Mouse (Mus musculus) lung, postnatal 0 days (tissue): ENCODE data around the gene Olfr986. TPM values are rescaled to one million over a fixed set of nuclear protein-coding genes. Genes with fewer than 3 reads are reported as not detected.

ENCODE experiments used
- ATAC-seq: fragments of 200-750 bp; cut with Nextera tagmentation; 2 replicates; pipeline ENCODE4 v1.8.0; 2017; ENCODE audit warnings: moderate library complexity
- DNase-seq: peaks from one replicate; pipeline ENCODE4 v3.0.0-alpha.2; 2016; ENCODE audit warnings: low spot score
- H3K27ac ChIP-seq: fragments of 300-500 bp; sonication (generic); 2 replicates; pipeline ENCODE4 v1.5.1; 2014; ENCODE audit warnings: antibody characterized with exemption, mild to moderate bottlenecking, low read length, mixed read lengths
- H3K27me3 ChIP-seq: fragments of 300-500 bp; sonication (generic); replicated peaks from 2 replicates; pipeline ENCODE4 v1.6.1; 2014; ENCODE audit warnings: low read length, mixed read lengths; ENCODE audit not compliant: insufficient read depth
- H3K36me3 ChIP-seq: fragments of 300-500 bp; sonication (generic); 2 replicates; pipeline ENCODE4 v1.6.1; 2014; ENCODE audit warnings: low read length, mixed read lengths; ENCODE audit not compliant: insufficient read depth
- H3K4me1 ChIP-seq: fragments of 300-500 bp; sonication (generic); 2 replicates; pipeline ENCODE4 v1.6.1; 2014; ENCODE audit warnings: antibody characterized with exemption, low read depth, low read length, mixed read lengths; ENCODE audit not compliant: insufficient read depth
- H3K4me2 ChIP-seq: fragments of 300-500 bp; sonication (generic); replicated peaks from 2 replicates; pipeline ENCODE4 v1.6.1; 2014; ENCODE audit warnings: low read depth, mild to moderate bottlenecking, low read length, moderate library complexity, mixed read lengths
- H3K4me3 ChIP-seq: fragments of 300-500 bp; sonication (generic); 2 replicates; pipeline ENCODE4 v1.5.1; 2014; ENCODE audit warnings: low read depth, low read length
- H3K9ac ChIP-seq: fragments of 300-500 bp; sonication (generic); replicated peaks from 2 replicates; pipeline ENCODE4 v1.6.1; 2014; ENCODE audit warnings: low read depth, mild to moderate bottlenecking
- H3K9me3 ChIP-seq: fragments of 300-500 bp; sonication (generic); 2 replicates; pipeline ENCODE4 v1.6.1; 2016; ENCODE audit warnings: low read length, mixed read lengths
- CTCF ChIP-seq: IDR thresholded peaks from 2 replicates; pipeline ENCODE4 v1.5.1; 2016; ENCODE audit warnings: antibody characterized with exemption, mild to moderate bottlenecking
- EP300 ChIP-seq: IDR thresholded peaks from 2 replicates; pipeline ENCODE4 v1.6.1; 2016; ENCODE audit warnings: antibody characterized with exemption, mild to moderate bottlenecking, control low read depth
- whole genome bisulfite sequencing: fragments of 180-500 bp; shearing (Covaris S2); extraction: QIAGEN DNeasy Blood & Tissue Kit; methylation state at CpG from one replicate; pipeline ENCODE4 v1.1.7; 2014; 5-methylcytosine and 5-hydroxymethylcytosine counted together
- polyA plus RNA-seq: library from polyadenylated mRNA; unstranded; fragments of >200 nt; fragmentation: Nextera tagmentation; extraction: Ambion mirVana; gene quantifications from 2 replicates; pipeline ENCODE4 v1.2.1, GENCODE M21; 2015

Olfr986 gene
- polyA plus RNA-seq, 1 experiment from 2014 or later = not detected

DNA sequence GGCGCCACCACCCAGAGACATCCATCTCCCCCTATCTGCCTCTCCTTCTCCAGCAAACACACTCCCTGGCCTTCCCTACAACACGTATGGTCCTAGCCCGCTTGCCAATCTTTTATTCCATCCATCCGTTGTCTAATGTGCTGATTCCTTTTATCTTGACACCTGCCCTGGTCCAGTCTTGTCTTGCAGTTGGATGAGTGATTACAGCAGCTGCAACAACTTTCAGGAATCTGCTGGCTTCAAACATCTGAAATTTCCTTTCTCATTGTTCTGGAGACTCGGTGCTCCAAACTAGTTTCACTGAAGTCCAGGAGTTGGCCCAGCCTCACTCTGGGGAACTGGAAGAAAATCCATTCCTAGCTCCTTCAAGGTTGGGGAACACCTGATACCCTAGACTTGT, 48.8 kb downstream of the Olfr986 start:
- no peaks in the 10 kb centered on the region for H3K36me3 ChIP-seq
- no peak overlapping the region for H3K4me2 ChIP-seq
- H3K9ac ChIP-seq = no peak overlapping the region
- TF ChIP-seq EP300 (no peak), CTCF (no peak)
- ATAC-seq (no peak), DNase-seq (no peak)
- no peak overlapping the region for H3K27ac ChIP-seq
- WGBS = 54% methylated on average over 5 of the region's 5 CpGs
- H3K9me3 ChIP-seq = no peaks in the 10 kb centered on the region
- H3K27me3 ChIP-seq = no peaks in the 10 kb centered on the region
- no peak overlapping the region for H3K4me3 ChIP-seq
- H3K4me1 ChIP-seq = no peaks in the 10 kb centered on the region

DNA sequence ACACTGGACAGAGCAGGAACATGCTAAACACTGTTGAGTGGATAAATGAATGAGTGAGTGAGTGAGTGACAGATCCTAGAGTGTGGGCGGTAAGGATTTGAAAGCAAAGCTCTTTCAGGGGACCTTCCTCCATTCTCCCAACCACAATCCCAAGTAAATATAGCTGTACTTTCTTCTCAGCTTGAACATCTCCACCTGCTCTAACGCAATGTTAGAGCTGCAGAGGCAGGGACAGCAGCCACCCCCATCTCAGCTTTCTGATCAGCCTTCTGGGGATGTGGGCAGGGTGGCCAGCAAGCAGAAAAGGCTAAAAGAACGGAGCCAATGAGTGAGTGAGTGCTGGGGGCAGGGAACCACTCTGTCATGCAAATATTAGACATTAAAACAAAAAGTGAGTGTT, 50.3 kb downstream of the Olfr986 start:
- Histone ChIP-seq H3K4me1 (no peaks in the 10 kb centered on the region), H3K4me3 (no peak overlapping the region), H3K9ac (no peak overlapping the region), H3K36me3 (no peaks in the 10 kb centered on the region), H3K4me2 (no peak overlapping the region), H3K9me3 (no peaks in the 10 kb centered on the region), H3K27me3 (no peaks in the 10 kb centered on the region), H3K27ac (no peak overlapping the region)
- WGBS = 72% methylated on average over 3 of the region's 3 CpGs
- ATAC-seq (no peak), DNase-seq (no peak)
- TF ChIP-seq EP300 (no peak), CTCF (no peak)

DNA sequence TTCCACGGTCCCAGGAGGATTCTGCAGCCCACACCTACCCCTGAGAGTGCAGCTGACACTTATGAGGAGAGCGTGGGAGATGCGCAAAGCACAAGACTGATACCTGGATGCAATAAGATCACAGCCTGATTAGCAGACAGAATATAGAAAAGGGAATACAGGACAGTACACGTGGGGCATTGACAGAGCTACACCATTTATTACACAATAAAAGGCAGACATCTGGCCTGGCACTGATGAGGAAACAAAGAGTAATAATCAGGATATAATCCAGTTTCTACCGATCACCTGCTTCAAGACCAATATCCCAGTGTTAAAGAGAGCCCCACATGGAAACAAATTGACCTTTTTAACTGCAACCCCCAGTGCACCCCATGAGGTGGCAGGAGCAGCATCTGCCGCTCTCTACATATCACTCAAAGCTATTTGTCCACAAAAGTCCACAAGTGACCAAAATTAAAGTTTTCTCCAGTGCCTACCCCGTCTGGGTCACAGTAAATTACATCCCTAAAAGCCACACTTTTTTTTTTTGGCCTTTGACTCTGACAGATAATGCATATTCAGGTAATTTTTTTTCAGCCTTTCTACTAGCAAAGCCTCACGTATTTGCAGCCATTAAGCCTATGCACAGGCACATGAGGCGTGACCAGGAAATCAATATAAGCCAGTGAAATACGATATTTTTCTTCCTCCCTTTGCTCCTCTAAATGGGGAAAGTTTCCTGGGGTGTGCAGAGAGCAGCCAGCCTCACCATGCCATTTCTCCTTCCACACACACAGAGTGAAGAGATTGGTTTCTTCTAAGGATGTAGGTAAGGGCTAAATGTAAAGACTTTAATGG, 53.7 kb downstream of the Olfr986 start:
- ATAC-seq (no peak), DNase-seq (no peak)
- no peaks in the 10 kb centered on the region for H3K4me1 ChIP-seq
- H3K9me3 ChIP-seq = no peaks in the 10 kb centered on the region
- no peaks in the 10 kb centered on the region for H3K27me3 ChIP-seq
- no peak overlapping the region for H3K27ac ChIP-seq
- no peak for TF ChIP-seq CTCF
- TF ChIP-seq EP300 = no peak
- no peak overlapping the region for H3K9ac ChIP-seq
- no peaks in the 10 kb centered on the region for H3K36me3 ChIP-seq
- H3K4me2 ChIP-seq = no peak overlapping the region
- 67% methylated on average over 10 of the region's 10 CpGs for WGBS
- H3K4me3 ChIP-seq = no peak overlapping the region

DNA sequence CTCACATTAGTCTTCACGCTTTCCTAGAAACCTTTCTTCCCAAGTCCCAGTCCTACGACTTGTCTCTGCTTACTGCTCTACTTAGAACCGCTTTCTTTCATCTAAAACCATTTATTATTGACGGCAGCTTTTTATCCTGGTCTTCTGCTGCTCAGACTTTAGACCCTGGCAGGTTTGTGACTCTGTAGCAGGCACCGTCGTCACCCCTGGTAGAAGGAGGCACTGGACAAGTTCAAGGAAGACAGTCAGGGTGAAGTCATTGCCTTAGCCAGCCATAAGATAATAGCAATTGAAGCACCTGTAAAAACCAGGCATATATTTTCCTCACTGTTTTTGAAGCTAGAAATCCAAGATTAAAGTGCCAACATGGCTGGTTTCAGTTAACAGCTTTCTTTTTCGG, 54.5 kb downstream of the Olfr986 start:
- 87% methylated on average over 7 of the region's 7 CpGs for WGBS
- H3K4me1 ChIP-seq = no peaks in the 10 kb centered on the region
- no peak for DNase-seq
- H3K9ac ChIP-seq = no peak overlapping the region
- H3K9me3 ChIP-seq = no peaks in the 10 kb centered on the region
- no peak overlapping the region for H3K27ac ChIP-seq
- no peaks in the 10 kb centered on the region for H3K36me3 ChIP-seq
- ATAC-seq = no peak
- no peak overlapping the region for H3K4me3 ChIP-seq
- TF ChIP-seq CTCF = no peak
- no peak for TF ChIP-seq EP300
- H3K27me3 ChIP-seq = no peaks in the 10 kb centered on the region
- H3K4me2 ChIP-seq = no peak overlapping the region

Other genes starting within 250 kb of the Olfr986 start
- gene Olfr974, start 243.4 kb upstream of the Olfr986 start, polyA plus RNA-seq = not detected in 2 replicates
- not detected in 2 replicates for gene Olfr975, start 228.9 kb upstream of the Olfr986 start, polyA plus RNA-seq
- not detected in 2 replicates for gene Olfr976, start 219.8 kb upstream of the Olfr986 start, polyA plus RNA-seq
- not detected in 2 replicates for gene Olfr978, start 188.8 kb upstream of the Olfr986 start, polyA plus RNA-seq
- not detected in 2 replicates for gene Olfr979, start 177.5 kb upstream of the Olfr986 start, polyA plus RNA-seq
- gene Olfr980, start 171.3 kb upstream of the Olfr986 start, polyA plus RNA-seq = not detected in 2 replicates
- gene Olfr981, start 159.5 kb upstream of the Olfr986 start, polyA plus RNA-seq = not detected in 2 replicates
- not detected in 2 replicates for gene Olfr982, start 107.1 kb upstream of the Olfr986 start, polyA plus RNA-seq
- not detected in 2 replicates for gene Olfr983, start 87.3 kb upstream of the Olfr986 start, polyA plus RNA-seq
- not detected in 2 replicates for gene Olfr984, start 66.7 kb upstream of the Olfr986 start, polyA plus RNA-seq
- not detected in 2 replicates for gene Olfr985, start 50.7 kb upstream of the Olfr986 start, polyA plus RNA-seq
- not detected in 2 replicates for gene Tmem225, start 32.8 kb upstream of the Olfr986 start, polyA plus RNA-seq
- 1.3 and 1.7 TPM in 2 replicates for gene Zfp202, start 11.4 kb downstream of the Olfr986 start, polyA plus RNA-seq
- 37.6 and 46.9 TPM in 2 replicates for gene Scn3b, start 88.3 kb downstream of the Olfr986 start, polyA plus RNA-seq